Mouse (Mus musculus) cerebellum, adult 2 months (tissue): ENCODE data around the gene Naaladl1.
A peak's percentile ranks its signal among the peaks of the same experiment; 100 is the strongest.

Experiments used
- CTCF ChIP-seq: fragments of 200-500 bp; IDR thresholded peaks from 2 replicates; pipeline ENCODE4 v1.5.1; 2011; ENCODE audit warnings: low read depth, mild to moderate bottlenecking, control low read depth, low read length, moderate library complexity, borderline replicate concordance; ENCODE audit not compliant: insufficient read depth
- POLR2A ChIP-seq: fragments of 200-500 bp; IDR thresholded peaks from 2 replicates; pipeline ENCODE4 v1.6.1; 2011; ENCODE audit warnings: low read length, control low read depth, borderline replicate concordance; ENCODE audit not compliant: insufficient read depth

- TF ChIP-seq POLR2A (peak; percentile 33; the same call in 1 of the 2 replicates), CTCF (no peak)
Observed at GRCm38 (mm10) chr19:6076564-6077393, 28.8 kb upstream of the Naaladl1 start, which contains the start of gene Vps51.
